Mouse (Mus musculus): Measurements from ENCODE around the gene Hacd2. TPM values are rescaled to one million over a fixed set of nuclear protein-coding genes. Genes with fewer than 3 reads are reported as not detected.

Hacd2 gene
- total RNA-seq, 2 experiments from 2014 or later, result 8.9 to 34.3 TPM

DNA sequence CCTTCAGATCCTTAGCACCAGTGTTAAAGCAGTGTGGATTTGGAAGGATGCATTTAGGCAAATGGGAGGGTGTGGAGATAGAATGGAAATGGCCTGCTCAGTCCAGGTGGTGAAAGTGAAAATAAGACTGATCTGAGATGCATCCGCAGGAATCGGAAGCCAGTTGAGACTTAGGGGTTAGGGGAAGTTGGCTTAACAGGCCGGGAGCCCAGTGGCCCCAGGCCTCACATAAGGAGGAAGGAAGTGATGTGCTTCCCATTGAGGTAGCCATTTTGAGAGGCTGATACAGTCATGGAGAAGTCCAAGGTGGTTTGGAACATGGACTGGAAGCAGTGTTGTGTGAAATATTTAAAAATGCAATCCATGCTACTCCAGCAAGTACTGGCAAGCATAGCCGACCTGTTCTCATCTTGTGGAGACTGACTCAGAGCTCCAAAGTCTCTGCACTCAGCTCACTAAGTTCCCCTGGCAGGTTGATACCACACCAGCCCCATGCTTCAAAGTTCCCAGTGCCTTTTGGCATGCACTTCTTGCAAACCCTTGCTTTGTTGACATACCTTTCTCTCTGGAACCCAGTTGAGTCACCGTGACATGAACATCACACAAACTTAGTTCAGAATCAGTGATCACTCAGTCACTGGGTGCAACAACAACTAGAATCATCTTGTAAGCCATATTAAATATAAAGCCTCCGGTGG lies 25.2 kb downstream of the Hacd2 start:
- ATAC-seq (replicated peaks; ENCODE audit: low FRiP score, low TSS enrichment, poor library complexity, severe bottlenecking), result no peak

DNA sequence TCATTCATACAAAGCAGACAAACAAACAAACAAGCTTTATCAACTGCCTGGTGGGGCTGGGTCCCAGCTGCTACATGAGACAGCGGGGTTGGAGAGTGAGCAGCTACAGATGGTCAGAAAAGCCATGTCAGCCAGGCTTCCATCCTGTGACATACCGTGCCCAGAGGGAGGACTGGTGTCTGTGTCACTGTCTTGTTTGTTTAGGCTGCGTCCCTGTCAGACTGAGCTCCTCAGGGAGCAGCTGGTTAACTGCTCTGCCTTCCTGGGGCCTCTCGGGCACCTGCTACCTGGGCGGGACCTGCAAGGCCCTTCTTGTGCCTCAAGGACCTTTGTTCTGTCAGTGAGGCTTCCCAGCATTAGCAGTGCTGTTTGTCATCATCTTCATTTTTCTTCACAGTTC lies 28.8 kb downstream of the Hacd2 start:
- ATAC-seq (replicated peaks; ENCODE audit: low FRiP score, low TSS enrichment, poor library complexity, severe bottlenecking), result no peak

DNA sequence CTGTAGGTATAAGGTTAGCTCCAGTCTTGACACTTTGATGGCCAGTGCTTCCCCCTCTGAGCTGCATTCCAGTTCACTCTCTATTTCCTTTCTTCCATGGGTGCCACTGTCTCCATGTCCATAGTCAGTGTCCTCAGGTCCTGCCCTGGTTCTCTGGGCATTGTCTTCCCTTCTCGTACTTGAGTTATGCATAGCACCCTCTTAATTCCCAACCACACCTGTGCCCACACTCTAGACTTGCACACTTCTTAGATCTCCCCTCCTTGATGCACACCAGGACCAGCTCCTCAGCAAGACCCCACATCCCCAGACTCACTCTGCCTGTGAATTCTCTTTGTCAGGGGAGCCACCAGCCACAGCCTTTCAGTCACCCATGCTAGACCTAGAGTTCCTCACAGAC lies 30.0 kb downstream of the Hacd2 start:
- ATAC-seq (replicated peaks; ENCODE audit: low FRiP score, low TSS enrichment, poor library complexity, severe bottlenecking), result no peak

DNA sequence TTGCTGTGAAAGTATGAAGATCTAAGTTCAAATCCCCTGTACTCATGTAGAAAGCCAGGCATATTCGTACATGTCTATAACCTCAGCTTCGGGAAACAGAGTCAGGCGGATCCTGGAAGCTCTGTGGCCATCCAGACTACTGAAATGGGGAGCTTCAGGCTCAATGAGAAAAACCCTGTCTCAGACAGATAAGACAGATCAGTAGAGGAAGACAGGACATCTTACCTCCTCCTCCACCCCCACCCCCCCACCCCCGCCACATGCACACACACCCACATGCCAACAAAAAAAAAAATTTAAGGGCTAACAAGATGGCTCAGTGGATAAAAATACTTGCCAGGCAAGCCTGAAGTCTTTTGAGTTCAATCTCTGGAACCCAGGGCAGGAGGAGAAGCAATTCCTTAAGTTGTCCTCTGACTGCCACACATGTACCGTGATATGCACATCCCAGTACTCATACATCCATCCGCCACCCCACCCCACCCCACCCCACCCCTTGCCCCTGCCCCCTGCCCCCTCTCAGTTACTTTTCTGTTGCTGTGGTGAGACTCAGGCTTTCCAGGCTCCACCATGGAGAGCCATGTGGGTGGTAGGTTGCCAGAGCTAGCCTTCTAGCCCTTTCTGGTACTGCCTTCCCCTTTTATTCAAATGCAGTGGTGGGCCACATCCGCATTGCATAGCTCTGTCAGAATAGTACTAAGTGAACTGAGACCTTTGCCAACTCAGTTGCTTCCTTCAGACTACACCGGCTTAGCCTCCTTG lies 32.4 kb downstream of the Hacd2 start:
- peak; percentile 70 for ATAC-seq (replicated peaks; ENCODE audit: low FRiP score, low TSS enrichment, poor library complexity, severe bottlenecking)

DNA sequence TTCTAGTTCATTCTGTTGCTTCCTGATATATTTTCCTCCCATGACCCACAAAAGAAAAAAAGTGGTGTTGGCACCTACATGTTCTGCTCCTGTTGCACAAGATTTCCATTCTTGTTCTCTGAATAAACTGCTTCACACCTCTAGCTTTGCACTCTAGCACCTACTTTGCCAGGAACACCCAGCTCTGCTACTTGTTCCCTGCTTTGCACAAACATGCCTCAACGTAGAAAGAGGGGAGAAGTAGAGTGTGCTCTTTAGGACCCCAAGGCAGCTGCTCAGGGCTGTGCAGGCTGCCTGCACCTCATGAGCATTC lies 32.9 kb downstream of the Hacd2 start:
- ATAC-seq (replicated peaks; ENCODE audit: low FRiP score, low TSS enrichment, poor library complexity, severe bottlenecking), result no peak

DNA sequence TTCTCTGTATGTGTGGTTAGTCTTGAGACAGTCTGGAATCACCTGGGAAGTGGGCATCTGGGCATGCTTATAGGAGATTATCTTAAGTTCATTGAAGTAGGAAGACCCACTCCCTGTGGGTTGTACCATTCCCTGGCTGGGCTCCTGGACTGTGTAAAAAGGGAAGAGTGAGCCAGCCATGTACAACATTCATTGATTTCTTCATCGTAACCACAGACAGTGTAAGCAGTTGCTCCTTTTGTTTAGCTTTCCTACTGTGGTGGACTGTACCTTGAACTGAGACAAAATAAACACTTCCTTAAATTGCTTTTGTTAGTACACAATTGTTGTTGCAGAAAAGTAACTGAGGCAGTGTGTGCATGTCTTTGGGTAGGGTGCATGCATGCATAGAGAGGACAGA lies 33.6 kb downstream of the Hacd2 start:
- ATAC-seq (replicated peaks; ENCODE audit: low FRiP score, low TSS enrichment, poor library complexity, severe bottlenecking), result no peak

DNA sequence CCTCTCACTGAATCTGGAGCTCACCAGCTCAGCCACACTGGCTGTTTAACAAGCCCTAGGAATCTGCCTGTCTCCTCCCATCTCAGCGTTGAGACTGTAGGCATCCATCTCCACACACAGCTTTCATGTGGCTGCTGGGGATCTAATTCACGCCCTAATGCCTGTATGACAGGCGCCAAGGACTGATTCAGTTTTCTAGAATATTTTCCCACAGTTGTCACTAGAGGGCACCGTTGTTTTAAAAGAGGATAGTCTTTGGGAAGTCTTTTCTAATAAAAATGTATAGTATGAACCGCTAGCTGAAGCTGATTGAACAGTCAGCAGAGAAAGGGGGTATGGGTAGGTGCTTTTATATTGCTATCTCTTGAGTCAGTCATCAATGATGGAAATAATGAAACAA lies 34.1 kb downstream of the Hacd2 start:
- 0 out of 2 replicates have a peak, but pooled peaks have one; percentile 36 for ATAC-seq (replicated peaks; ENCODE audit: low FRiP score, low TSS enrichment, poor library complexity, severe bottlenecking)

DNA sequence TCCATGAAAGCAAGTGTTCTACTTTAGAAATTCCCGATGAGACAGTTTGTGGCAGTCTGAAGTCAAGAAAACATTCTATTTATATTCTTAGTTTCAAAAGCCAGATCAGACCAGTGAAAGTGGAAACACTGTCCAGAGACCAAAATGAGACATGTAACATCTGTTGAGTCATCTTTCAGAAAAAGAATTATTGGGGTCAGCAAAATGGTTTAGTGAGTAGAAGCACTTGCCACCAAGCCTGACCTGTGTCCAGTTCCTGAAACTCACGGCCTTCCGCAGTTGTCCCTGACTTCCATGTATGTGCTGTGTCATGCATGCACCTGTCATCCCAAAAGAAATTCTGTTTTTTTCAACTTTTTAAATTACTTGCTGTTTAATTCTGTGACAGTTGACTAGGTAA lies 34.6 kb downstream of the Hacd2 start:
- no peak for ATAC-seq (replicated peaks; ENCODE audit: low FRiP score, low TSS enrichment, poor library complexity, severe bottlenecking)

DNA sequence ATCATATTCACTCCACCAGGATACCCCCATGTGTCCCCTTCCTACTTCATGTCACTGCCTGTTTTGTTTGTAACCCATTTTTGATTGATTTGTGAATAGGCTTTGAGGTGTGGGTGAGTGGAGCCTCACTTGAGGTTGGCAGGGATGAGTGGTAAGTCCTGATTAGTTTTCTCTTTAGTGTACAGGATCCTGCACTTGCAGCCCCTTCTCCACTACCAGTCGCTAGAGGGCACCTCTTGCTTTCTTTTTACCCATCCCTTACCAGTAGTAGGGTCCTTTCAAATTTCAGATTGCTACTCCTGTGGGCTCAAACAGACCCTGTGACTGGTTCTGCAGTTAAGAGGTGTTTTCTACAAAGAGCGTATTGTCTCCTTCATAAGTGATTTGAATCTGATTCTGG lies 38.8 kb downstream of the Hacd2 start:
- no peak for ATAC-seq (replicated peaks; ENCODE audit: low FRiP score, low TSS enrichment, poor library complexity, severe bottlenecking)

DNA sequence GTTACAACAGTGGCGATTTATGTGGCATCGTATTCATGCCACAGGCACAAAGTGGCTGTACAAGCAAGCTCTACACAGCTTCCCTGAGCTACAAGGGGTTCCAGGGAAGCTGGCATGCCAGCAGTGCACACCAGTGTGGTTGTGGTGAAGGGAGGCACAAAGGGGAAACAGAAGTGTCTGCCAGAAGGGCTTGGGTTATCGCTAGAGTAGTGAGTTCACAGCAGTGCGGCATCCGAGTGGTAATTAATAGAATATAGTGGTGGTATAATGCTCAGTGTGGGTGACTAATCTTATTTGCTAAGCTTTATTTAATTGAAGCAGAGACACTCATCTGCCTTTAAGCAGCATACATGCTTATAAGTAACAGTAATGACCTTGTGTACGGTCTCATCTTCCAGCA lies 43.5 kb downstream of the Hacd2 start:
- no peak for ATAC-seq (replicated peaks; ENCODE audit: low FRiP score, low TSS enrichment, poor library complexity, severe bottlenecking)

DNA sequence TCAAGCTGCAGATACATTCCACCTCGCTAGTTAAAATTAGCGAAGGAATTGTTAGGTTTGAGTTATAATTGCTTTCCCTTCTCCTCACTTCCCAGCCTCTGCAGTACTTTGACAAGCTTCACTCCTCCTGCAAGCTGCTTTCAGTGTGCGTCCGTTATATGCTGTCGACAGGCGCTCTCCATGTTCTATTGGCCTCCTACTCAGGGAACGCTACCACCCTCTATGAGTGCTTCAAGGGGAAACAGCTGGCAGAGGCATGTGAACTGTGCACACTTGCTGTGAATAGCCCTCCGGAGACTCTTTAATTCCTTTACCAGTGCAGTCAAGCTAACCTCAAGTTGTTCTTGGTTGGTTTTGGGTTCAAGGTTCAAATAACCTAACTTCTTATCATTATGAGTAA lies 44.9 kb downstream of the Hacd2 start:
- no peak for ATAC-seq (replicated peaks; ENCODE audit: low FRiP score, low TSS enrichment, poor library complexity, severe bottlenecking)

DNA sequence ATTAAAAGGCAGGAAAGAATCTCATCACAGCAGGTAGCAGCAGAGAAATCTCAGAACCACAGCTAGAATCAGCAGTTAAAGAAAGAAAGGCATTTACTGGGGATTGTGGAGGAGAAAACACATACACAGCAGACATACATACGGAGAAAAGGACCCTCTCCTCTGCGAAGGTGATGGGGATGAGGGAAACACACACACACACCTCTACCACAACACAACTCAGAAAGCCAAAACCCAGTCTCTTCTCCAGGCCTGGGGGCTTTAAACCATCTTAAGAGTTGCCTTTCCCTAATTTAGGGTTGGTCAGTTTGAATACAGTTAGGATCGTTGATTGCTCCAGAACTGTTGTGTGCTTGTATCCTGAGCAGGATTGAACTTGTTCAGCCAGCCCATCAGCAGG lies 45.4 kb downstream of the Hacd2 start:
- no peak for ATAC-seq (replicated peaks; ENCODE audit: low FRiP score, low TSS enrichment, poor library complexity, severe bottlenecking)

DNA sequence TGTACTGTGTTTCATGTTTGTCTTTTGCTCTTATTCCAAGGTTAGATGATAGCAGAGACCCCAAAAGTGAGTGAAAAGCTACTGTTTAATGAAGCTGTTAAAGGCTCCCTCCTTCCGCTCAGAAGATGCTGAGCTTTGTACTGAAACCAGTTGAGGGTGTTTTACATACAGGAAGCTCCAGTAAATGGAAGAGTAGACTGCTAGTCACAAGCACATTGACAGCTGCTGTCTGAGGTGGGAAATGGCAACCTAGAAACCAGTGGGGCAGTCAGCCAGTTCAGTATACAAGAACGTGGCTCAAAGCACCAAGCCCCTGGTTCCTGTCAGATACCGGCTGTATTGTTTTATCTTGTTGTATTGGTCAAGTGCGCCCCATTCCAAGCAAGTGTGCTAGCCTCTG lies 46.7 kb downstream of the Hacd2 start:
- no peak for ATAC-seq (replicated peaks; ENCODE audit: low FRiP score, low TSS enrichment, poor library complexity, severe bottlenecking)

DNA sequence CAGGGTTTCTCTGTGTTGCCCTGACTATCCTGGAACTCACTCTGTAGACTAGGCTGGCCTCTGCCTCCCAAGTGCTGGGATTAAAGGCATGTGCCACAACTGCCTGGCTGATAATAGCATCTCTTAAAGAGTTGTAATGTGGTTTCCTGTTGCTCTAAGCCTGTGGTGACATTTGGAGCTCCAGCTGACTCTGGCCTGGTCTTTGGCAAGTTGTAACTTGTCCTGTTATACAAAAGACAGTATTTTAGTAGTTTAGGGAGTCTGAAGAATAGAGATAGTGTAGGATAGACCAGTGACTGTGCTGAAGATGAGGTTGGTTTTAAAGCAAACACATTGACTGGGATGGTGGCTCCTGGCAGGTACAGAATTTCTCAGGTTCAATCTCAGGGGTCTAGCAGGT lies 52.2 kb downstream of the Hacd2 start:
- ATAC-seq (replicated peaks; ENCODE audit: low FRiP score, low TSS enrichment, poor library complexity, severe bottlenecking), result no peak

DNA sequence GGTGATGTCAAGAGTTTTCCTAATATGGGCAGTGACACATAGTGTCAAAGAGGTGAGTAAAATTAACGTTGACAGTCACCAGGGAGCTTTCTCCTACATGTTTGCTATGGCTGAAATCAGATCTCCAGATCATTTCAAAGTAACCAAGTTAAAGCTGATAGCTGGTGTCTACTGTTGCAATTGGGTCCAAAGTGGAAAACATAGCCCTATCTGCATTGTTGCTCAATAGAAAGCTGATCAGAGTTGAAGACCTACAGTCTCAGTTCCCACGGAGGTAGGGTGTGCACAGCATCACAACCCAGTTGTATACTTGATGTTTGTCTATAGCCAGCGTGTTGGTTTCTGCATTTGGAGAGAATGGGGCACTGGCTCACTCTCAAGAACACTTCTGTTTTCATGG lies 53.4 kb downstream of the Hacd2 start:
- ATAC-seq (replicated peaks; ENCODE audit: low FRiP score, low TSS enrichment, poor library complexity, severe bottlenecking), result no peak

DNA sequence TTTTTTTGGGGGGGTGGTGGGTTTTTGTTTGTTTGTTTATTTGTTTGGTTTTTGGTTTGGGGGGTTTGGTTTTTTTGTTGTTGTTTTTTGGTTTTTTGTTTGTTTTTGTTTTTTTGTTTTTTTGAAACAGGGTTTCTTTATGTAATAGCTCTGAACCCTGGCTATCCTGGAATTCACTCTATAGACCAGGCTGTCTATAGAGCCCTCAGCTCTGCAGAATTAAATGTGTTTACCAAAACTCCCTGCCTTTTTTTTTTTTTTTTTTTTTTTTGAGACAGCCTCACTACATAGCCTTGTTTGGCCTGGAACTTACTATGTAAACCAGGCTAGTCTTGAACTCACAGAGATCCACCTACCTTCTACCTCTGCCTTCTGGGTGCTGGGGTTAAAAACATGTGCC lies 71.3 kb downstream of the Hacd2 start:
- no peak for ATAC-seq (replicated peaks; ENCODE audit: low FRiP score, low TSS enrichment, poor library complexity, severe bottlenecking)

DNA sequence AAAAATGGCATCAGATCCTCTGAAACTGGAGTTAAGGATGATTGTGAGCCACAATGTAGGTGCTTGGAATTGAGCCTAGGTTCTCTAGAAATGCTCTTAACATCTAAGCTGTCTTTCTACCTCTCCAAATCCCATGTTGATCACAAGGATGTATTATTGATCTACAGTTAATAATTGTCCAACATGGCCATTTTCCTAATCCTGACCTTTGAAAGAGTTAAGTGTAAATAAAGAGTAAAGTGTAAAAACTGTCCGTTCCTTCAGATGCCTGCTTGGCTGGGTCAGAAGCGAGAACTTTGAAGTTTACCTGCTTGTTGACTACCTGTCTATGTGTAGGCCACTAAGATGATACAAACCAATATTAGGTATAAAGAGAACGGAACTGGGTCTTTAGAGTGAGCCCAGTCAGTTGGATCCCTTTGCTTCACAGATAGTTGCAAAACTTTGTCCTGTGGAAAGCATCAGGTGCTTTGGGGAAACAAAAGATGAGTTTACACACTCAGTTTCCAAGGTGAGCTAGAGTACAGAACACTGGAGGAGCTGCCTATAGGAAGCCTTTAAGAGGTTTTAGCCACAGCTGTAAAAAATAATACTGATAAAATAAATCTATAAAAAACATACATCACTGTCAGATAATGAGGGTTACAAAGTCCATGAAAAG lies 75.8 kb downstream of the Hacd2 start:
- ATAC-seq (replicated peaks; ENCODE audit: low FRiP score, low TSS enrichment, poor library complexity, severe bottlenecking), result no peak

DNA sequence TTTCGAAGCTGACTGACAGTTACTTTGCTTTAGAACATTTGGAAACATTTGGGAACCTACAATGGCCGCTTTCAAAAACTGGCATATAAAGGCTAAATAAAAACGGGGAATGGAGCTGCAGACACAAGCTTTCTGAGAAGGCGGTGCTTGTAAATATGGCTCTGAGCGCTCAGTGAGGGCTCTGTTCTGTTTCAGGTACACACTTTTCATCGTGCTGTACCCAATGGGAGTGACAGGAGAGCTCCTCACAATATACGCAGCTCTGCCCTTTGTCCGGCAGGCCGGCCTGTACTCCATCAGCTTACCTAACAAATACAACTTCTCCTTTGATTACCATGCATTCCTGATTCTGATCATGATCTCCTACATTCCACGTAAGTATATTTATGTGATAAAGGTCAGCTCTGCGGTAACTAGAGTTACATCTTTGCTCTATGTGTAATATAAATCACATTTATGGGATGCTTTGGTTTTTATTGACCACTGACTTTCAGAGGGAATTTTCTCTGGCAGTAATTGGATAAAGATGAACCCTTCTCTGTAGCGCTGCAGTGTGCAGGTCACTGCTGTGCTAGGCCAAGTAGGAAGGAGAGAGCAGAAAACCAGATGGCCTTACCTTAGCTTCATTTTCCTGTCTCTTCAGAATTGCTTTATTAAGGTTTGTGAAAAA lies 79.7 kb downstream of the Hacd2 start:
- ATAC-seq (replicated peaks; ENCODE audit: low FRiP score, low TSS enrichment, poor library complexity, severe bottlenecking), result no peak

DNA sequence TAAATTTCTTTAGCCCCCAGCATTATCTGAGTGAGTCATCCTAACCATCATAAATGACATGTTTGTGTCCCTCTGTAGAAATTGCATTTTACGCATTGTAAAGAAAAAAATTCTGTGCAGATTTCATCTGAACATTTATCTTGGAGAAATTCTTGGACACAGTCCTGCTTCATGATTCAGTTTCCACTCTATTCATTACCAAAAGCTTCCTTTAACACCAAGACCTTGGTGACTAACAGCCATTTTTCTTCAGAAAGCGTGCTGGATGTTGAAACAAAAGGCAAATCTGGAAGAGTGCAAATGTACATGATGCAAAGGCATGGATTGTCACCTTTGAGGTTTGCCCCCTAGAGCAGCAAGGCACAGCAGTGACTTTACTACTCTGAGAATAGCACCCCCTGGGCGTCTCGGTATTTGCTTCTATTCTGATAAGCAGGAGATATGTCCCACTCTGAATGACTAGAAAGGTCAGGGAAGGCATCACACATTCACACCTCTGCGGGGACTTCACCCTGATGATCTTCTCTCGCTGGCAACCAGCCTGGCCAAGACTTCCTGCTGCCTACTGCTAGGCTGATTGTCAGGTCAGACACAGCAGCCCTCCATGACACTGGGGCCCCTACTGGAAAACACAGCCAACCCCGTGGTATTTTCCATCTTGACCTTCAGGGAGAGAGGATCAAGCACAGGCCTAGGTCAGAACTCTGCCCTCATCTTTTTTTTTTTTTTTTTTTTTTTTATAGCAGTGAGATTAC lies 80.8 kb downstream of the Hacd2 start:
- ATAC-seq (replicated peaks; ENCODE audit: low FRiP score, low TSS enrichment, poor library complexity, severe bottlenecking), result no peak

DNA sequence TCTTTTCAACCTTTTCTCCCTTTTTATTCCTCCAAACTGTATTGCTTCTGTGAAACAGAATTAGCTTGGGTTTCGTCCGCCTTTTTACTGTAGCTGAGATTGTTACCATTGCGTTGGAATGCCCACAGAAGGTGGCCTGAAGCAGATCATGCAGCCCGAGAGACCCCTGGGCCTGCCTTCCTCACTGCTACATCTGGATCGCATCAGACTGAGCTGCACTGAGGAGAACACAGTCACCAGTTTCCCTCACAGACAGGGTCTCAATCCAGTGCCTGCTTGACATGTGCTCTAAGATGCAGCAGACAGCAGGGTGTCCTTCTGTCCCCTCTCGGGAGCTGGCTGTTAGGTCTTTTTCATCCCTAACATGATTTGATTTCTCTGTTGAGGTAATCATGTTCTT lies 85.8 kb downstream of the Hacd2 start:
- ATAC-seq (replicated peaks; ENCODE audit: low FRiP score, low TSS enrichment, poor library complexity, severe bottlenecking), result no peak
